Mouse (Mus musculus) ZHBTc4 (cell line): ENCODE results near the gene Ppa1.

Experiments
- DNase-seq: peaks from one replicate; pipeline ENCODE4 v3.0.0-alpha.2; 2011; ENCODE audit warnings: low read depth, low spot score

Ppa1 gene

GRCm38 (mm10) chr10:61695703-61696559, 47.6 kb downstream of the Ppa1 start:
- DNase-seq, result peak; percentile 42

- DNase-seq, result no peak
Measured at GRCm38 (mm10) chr10:61696560-61696823, 48.1 kb downstream of the Ppa1 start.

- no peak for DNase-seq
Measured at GRCm38 (mm10) chr10:61697028-61697427, 48.7 kb downstream of the Ppa1 start.

- no peak for DNase-seq
Measured at GRCm38 (mm10) chr10:61704663-61705062, 56.3 kb downstream of the Ppa1 start.

- DNase-seq, result peak; percentile 29
Measured at GRCm38 (mm10) chr10:61706412-61707375, 58.3 kb downstream of the Ppa1 start.

- no peak for DNase-seq
Measured at GRCm38 (mm10) chr10:61713601-61714000, 65.2 kb downstream of the Ppa1 start.

GRCm38 (mm10) chr10:61714146-61714545, 65.8 kb downstream of the Ppa1 start:
- DNase-seq, result no peak

- peak; percentile 86 for DNase-seq
Measured at GRCm38 (mm10) chr10:61714771-61715461, 66.6 kb downstream of the Ppa1 start, which contains the start of gene Aifm2. TSS of gene Aifm2 (plus strand) at chr10:61715263.

GRCm38 (mm10) chr10:61715462-61715837, 67.1 kb downstream of the Ppa1 start:
- DNase-seq, result no peak

- DNase-seq, result no peak
Measured at GRCm38 (mm10) chr10:61715996-61716864, 67.9 kb downstream of the Ppa1 start.

GRCm38 (mm10) chr10:61717406-61718296, 69.3 kb downstream of the Ppa1 start:
- DNase-seq, result no peak

- no peak for DNase-seq
Measured at GRCm38 (mm10) chr10:61720331-61720730, 72.0 kb downstream of the Ppa1 start.

- no peak for DNase-seq
Measured at GRCm38 (mm10) chr10:61722215-61722614, 73.9 kb downstream of the Ppa1 start.

- DNase-seq, result no peak
Measured at GRCm38 (mm10) chr10:61723271-61723670, 74.9 kb downstream of the Ppa1 start.
